Mouse (Mus musculus) myocyte (in vitro differentiated cells): ENCODE data around the gene Golph3l.

Experiments used
- MYOD1 ChIP-seq, 3 experiments: IDR thresholded peaks; one replicate each; pipeline ENCODE4 v1.6.1; 2011; ENCODE audit warnings: control low read depth in 2 of 3, low read depth in 2 of 3, mild to moderate bottlenecking in 2 of 3, moderate library complexity in 1 of 3; ENCODE audit not compliant: insufficient read length in 2 of 3, control insufficient read depth in 1 of 3
- POLR2A ChIP-seq: IDR thresholded peaks from one replicate; pipeline ENCODE4 v1.6.1; 2011; ENCODE audit warnings: low read depth, mild to moderate bottlenecking, control low read depth, moderate library complexity; ENCODE audit not compliant: insufficient read length
- POLR2AphosphoS2 ChIP-seq: IDR thresholded peaks from one replicate; pipeline ENCODE4 v1.6.1; 2011; ENCODE audit warnings: low read depth, control low read depth; ENCODE audit not compliant: insufficient read length

DNA sequence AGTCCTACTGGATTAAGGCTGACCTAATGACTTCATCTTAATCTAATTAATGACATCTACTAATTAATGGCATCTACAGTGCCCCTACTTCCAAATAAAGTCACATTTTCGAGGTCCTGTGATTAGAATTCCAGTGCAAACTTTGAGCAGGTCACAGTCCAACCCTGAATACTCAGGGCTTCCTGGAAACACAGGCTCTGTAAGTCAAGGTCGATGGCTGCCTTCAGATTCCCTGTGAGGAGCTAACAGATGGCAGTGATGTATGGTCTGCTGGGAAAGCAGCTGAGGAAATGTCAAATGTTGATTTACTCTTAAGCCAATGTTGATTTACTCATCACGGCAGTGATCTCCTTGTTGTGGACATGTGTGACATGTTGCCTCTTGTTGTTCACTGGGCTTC is 34.7 kb upstream of the Golph3l start:
- TF ChIP-seq POLR2A (no peak), POLR2AphosphoS2 (no peak), MYOD1 (IDR thresholded peaks at IDR 0.05; ENCODE audit: control insufficient read depth in 1 of 3, insufficient read length in 2 of 3, low read depth in 2 of 3) (no peak)
